Mouse (Mus musculus) cerebellum, postnatal 36 days (tissue): ENCODE data around the gene Ncoa4.
A peak's percentile ranks its signal among the peaks of the same experiment; 100 is the strongest.

Source experiments
- DNase-seq, 2 experiments: peaks; one replicate each; pipeline ENCODE4 v3.0.0; 2021 to 2022; ENCODE audit warnings: mixed read lengths in 2 of 2

Ncoa4 gene

DNA sequence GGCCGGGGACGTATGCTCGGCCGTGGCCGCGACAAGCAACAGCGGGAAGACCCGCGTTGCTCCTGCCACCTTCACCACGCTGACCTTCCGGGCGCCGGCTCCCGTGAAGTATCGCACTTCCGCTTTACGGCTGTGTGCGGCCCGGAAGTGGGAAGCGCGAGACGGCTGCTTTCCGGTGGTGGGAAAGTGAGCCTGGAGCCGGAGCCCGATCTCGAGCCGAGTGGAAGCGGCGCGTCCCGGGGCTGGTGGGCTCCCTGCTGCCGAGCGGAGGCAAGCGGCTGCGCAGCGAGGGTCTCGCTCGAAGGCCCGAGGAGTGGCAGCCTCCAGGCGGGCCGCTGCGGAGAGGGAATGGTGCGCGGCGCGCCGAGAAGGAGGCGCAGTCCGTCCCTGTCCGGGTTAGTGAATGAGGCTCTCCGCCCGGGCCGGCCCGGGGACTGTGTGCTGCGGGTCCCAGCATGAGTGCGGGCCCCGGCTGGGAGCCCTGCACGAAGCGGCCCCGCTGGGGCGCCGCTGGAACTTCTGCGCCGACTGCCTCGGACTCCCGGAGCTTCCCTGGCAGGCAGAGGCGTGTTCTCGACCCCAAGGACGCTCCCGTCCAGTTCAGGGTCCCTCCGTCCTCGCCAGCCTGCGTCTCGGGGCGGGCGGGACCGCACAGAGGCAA is 42.3 kb downstream of the Ncoa4 start, which contains the start of the genes Timm23 and Parg:
Gene Timm23, minus strand, starts transcription at position 108 of the 661 bp plus-strand sequence.
Gene Parg, plus strand, starts transcription at position 159 of the 661 bp plus-strand sequence.
- peak; percentile 89 to 90 for DNase-seq

DNA sequence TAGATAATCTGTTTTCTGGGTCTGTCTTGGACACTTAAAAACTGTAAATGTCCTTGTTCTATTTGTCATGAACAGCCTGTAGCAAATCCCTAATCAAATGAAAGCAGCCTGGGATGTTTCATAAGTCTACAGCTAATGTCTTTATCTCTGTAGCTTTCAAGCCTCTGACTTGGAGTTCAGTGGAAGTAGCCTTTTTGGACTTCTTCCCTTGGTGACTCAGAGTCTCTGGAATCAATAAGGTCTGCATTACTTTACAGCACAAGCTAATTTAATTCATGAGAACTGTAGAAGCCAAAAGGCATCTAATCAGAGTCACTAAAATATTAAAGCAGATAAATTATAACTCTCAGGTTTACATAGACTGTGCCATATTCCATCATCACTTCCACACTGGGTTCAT is 66.9 kb downstream of the Ncoa4 start:
- no peak for DNase-seq

DNA sequence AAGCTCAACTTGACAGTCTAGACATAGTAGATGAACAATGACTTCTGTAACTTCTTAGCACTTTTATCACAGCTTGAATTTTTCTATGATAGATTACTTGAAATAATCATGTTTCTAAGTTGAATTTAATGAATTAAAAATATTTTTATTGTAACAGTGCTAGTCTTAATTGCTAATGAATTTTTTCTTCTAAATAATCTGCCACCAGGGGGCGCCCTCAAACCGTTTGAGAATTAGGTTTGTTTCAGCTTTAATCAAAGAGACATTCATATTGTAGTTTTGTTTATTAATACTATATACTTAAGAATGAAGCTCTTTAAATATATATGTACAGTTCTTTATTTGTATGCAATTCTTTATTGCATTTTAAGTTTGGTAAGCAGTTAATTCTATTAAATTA is 69.3 kb downstream of the Ncoa4 start:
- DNase-seq, result peak; percentile 64 to 68
